Mouse (Mus musculus): ENCODE measurements at regions not wholly inside any gene's neighbourhood (a gene's known extent, or its start where the extent isn't known, plus 50 kb on each side); places are given as distances from the start of the nearest gene placed in this dataset.

DNA sequence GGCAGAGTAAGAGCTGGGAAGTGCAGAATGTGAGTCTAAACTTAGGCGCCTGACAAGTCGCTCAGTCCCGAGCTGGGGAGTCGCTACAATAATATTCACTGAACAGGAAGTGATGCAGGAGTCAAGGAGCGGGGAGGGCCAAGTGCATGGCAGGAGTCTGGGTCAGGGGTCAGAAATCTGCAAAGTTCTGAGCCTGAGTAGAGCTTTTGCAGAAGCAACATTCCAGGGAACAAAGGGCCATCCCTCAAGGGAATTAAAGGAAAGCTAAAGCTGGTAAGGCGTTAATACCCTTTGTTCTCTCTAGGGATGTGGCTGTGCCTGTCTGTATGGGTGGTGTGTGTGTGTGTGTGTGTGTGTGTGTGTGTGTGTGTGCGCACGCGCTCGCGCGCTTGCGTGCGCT, 52.7 kb upstream of the Gm9887 start:
- 59% methylated on average over 14 of the region's 14 CpGs for WGBS
- Histone ChIP-seq H3K4me2 (no peak overlapping the region), H3K36me3 (no peaks in the 10 kb centered on the region), H3K4me1 (peaks cover 19% of the 10 kb centered on the region), H3K4me3 (no peak overlapping the region), H3K9ac (no peak overlapping the region), H3K27ac (no peak overlapping the region), H3K9me3 (no peaks in the 10 kb centered on the region), H3K27me3 (no peaks in the 10 kb centered on the region)
- ATAC-seq (ENCODE audit: borderline replicate concordance, extremely low read depth, low FRiP score, low TSS enrichment), result 0 out of 2 replicates have a peak, but pooled peaks have one; percentile 12
